Mouse (Mus musculus) heart, adult 2 months (tissue): Measurements from ENCODE around the gene Arhgef26. TPM values are rescaled to one million over a fixed set of nuclear protein-coding genes. Genes with fewer than 3 reads are reported as not detected.

Source experiments
- DNase-seq, 2 experiments: peaks; one replicate each; pipeline ENCODE4 v3.0.0; 2021
- H3K27ac ChIP-seq: fragments of 200-600 bp; 2 replicates; pipeline ENCODE4 v1.8.1; 2022
- H3K27me3 ChIP-seq: fragments of 200-500 bp; 2 replicates; pipeline ENCODE4 v1.6.1; 2012; ENCODE audit warnings: mild to moderate bottlenecking, low read length, inconsistent platforms, mixed read lengths; ENCODE audit not compliant: control insufficient read depth, insufficient read depth
- H3K36me3 ChIP-seq: fragments of 200-500 bp; 2 replicates; pipeline ENCODE4 v1.6.1; 2012; ENCODE audit warnings: low read length, inconsistent platforms; ENCODE audit not compliant: control insufficient read depth, insufficient read depth
- H3K4me1 ChIP-seq: fragments of 200-500 bp; 2 replicates; pipeline ENCODE4 v1.6.1; 2011; ENCODE audit warnings: low read length; ENCODE audit not compliant: control insufficient read depth, insufficient read depth
- H3K4me3 ChIP-seq: fragments of 200-600 bp; 2 replicates; pipeline ENCODE4 v1.8.1; 2022
- H3K79me2 ChIP-seq: fragments of 200-500 bp; replicated peaks from 2 replicates; pipeline ENCODE4 v1.6.1; 2012; ENCODE audit warnings: mild to moderate bottlenecking, inconsistent platforms, low read length, moderate library complexity, mixed read lengths; ENCODE audit not compliant: control insufficient read depth, insufficient read depth
- H3K9ac ChIP-seq: fragments of 200-500 bp; 2 replicates; pipeline ENCODE4 v1.6.1; 2012; ENCODE audit warnings: low read depth, mild to moderate bottlenecking, control low read depth, inconsistent platforms, low read length, mixed read lengths
- CTCF ChIP-seq: fragments of 200-600 bp; IDR thresholded peaks from 2 replicates; pipeline ENCODE4 v1.8.1; 2022; ENCODE audit warnings: antibody characterized with exemption, mild to moderate bottlenecking, moderate library complexity
- EP300 ChIP-seq: fragments of 200-500 bp; IDR thresholded peaks from 2 replicates; pipeline ENCODE4 v1.6.1; 2011; ENCODE audit warnings: low read depth, low read length, control low read depth; ENCODE audit not compliant: insufficient read depth
- POLR2A ChIP-seq: fragments of 200-500 bp; IDR thresholded peaks from 2 replicates; pipeline ENCODE4 v1.6.1; 2011; ENCODE audit warnings: mild to moderate bottlenecking, low read depth, low read length, control low read depth; ENCODE audit not compliant: insufficient read depth
- WGBS: fragments of 180-500 bp; shearing (Covaris S2); methylation state at CpG from one replicate; pipeline ENCODE4 v1.1.7; 2018; 5-methylcytosine and 5-hydroxymethylcytosine counted together
- intact Hi-C: fragments of 180-260 bp; cut with DNase I; formaldehyde crosslinking; loops from one replicate; pipeline ENCODE4 v1.15.1; 2025
- polyA plus RNA-seq: library from polyadenylated mRNA; depleted of rRNA; stranded (reverse); fragments of >200 nt; gene quantifications from 2 replicates; pipeline ENCODE4 v1.2.3, GENCODE M21; 2012
- total RNA-seq, 2 experiments: library from RNA; stranded (reverse); gene quantifications; 2 replicates each; pipeline ENCODE4 v1.2.3; 2021

Arhgef26 gene
- total and polyA plus RNA-seq, 3 experiments: 0.51 to 2.5 (median 2.1) TPM

DNA sequence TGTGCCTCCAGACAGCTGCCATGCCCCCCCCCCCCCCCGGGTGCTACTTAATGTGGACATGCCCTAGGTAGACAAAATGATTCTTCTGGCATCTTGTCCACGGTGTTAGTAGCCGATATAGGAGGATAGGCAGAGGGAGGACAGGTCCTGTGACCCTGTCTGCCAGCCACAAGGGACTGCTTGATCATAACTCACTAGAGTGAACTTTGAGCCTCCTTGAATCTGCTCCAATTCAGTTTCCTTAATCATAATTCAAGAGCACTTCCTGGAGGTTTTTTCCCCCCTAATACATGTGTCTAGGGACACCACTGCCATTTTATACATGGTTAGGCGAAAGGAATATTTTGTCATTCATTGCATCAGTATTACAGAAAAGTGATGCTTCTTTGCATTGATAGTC is 36.2 kb downstream of the Arhgef26 start:
- Histone ChIP-seq H3K27me3 (no peaks in the 10 kb centered on the region), H3K27ac (peak overlapping the region; percentile 61), H3K4me1 (peaks cover 5% of the 10 kb centered on the region), H3K9ac (no peak overlapping the region), H3K36me3 (no peaks in the 10 kb centered on the region), H3K79me2 (no peaks in the 10 kb centered on the region), H3K4me3 (no peak overlapping the region)
- intact Hi-C loops: loop anchor here (2.0 kb wide), 1 partner anchor 36 kb away; the partner anchor contains the start of gene Arhgef26
- 52% methylated on average over 4 of the region's 4 CpGs for WGBS
- TF ChIP-seq CTCF (no peak), POLR2A (no peak), EP300 (no peak)
- DNase-seq: no peak

DNA sequence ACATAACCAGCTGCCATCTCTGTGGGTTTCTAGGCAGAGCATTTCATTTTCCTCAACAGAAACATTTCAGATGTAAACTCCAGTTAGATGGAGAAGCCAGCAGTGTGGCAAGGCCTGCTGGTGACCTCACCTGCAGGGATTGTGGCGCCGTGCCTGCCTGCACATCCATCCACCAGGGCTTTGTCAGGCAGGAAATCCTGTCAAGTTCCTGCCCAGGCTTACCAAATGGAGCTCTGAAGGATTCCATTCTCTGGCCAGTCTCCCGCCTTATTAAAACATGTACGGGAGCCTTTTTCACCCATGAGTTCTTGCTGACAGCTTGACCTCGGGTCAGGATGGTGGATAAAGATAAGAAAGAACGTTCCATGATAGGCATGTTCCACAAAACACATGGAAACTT is 36.7 kb downstream of the Arhgef26 start:
- Histone ChIP-seq H3K4me3 (no peak overlapping the region), H3K36me3 (no peaks in the 10 kb centered on the region), H3K9ac (no peak overlapping the region), H3K4me1 (peaks cover 5% of the 10 kb centered on the region), H3K79me2 (no peaks in the 10 kb centered on the region), H3K27ac (peak overlapping the region; percentile 61), H3K27me3 (no peaks in the 10 kb centered on the region)
- DNase-seq: peak; percentile 52 to 59
- intact Hi-C loops: loop anchor here (2.0 to 5.0 kb wide), 2 partner anchors 36 to 67 kb away; partner anchors contain the start of gene Arhgef26
- no peak for TF ChIP-seq EP300
- no peak for TF ChIP-seq POLR2A
- no peak for TF ChIP-seq CTCF
- whole genome bisulfite sequencing: 18% methylated on average over 6 of the region's 6 CpGs

DNA sequence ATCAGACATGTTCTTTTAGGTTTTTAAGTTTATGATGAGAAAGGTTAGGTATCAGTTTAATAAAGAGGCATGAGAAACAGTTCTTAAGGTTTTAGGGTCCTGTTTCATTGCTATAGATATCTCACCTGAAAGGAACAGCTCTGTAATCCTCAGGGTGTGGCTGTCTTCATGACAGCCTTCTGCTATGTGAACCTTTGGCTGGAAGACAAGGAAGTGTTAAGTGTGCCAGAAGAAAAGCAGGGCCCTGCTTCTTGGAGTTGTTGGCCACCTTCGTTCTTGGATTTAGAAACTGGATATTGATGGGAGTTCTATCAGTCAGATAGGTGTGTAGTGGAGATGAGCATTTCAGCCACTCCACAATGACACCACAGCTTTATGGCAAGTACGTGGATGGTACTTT is 38.6 kb downstream of the Arhgef26 start:
- H3K4me1 ChIP-seq: peaks cover 5% of the 10 kb centered on the region
- H3K9ac ChIP-seq: no peak overlapping the region
- intact Hi-C loops: loop anchor here (5.0 kb wide), 1 partner anchor 66 kb away; no protein-coding TSS in a partner anchor
- DNase-seq: no peak
- H3K27me3 ChIP-seq: no peaks in the 10 kb centered on the region
- no peaks in the 10 kb centered on the region for H3K79me2 ChIP-seq
- TF ChIP-seq POLR2A: no peak
- no peak for TF ChIP-seq EP300
- TF ChIP-seq CTCF: no peak
- H3K27ac ChIP-seq: no peak overlapping the region
- no peaks in the 10 kb centered on the region for H3K36me3 ChIP-seq
- WGBS: 82% methylated on average over 2 of the region's 2 CpGs
- H3K4me3 ChIP-seq: no peak overlapping the region

DNA sequence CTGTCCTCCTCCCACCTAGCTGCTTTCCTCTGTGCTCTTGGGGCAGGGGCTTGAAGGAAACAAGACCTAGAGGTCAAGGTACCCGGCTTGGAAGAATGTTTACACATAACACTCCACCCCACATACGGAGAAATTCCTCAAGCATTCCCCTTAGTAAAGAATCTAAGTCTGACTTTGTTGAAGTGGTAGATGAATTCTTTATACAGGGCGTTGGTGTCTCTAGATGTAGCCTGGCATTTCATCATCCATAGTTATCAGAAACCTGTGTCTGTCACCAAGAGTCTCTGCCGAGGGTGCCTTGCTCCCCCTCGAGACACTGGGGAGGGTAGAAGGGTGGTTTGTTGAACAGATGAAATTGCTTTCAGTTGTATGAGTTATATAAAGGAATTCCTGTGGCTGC is 41.8 kb downstream of the Arhgef26 start:
- H3K27me3 ChIP-seq: no peaks in the 10 kb centered on the region
- 57% methylated on average over 5 of the region's 5 CpGs for WGBS
- TF ChIP-seq POLR2A: no peak
- no peak for TF ChIP-seq CTCF
- TF ChIP-seq EP300: no peak

DNA sequence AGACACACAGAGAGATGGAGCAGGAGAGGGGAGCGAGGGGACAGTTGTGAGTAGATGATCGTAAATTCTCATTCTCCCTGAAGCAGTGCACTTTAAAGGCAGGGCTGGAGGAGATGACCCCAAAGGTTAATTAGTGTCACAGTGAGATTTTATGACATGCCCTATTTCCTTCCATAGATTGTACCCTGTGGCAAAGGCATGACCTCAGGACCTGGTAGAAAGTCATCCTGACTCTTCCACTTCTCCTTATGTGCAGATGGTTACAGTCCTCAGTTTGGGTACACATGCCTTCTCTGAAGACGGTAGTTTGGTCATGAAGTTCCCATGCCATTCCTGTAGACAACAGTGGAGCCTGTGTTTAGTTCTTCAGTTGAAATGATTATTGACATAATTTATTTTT is 42.3 kb downstream of the Arhgef26 start:
- H3K9ac ChIP-seq: no peak overlapping the region
- WGBS: 92% methylated on average over 3 of the region's 3 CpGs

More for the DNA sequence above, 41.8 kb downstream of the Arhgef26 start:
- H3K4me1 ChIP-seq: peaks cover 3% of the 10 kb centered on the region
- intact Hi-C loops: loop anchor here (5.0 kb wide), 1 partner anchor 62 kb away; no protein-coding TSS in a partner anchor
- no peaks in the 10 kb centered on the region for H3K79me2 ChIP-seq
- H3K27ac ChIP-seq: no peak overlapping the region
- H3K9ac ChIP-seq: no peak overlapping the region
- H3K36me3 ChIP-seq: no peaks in the 10 kb centered on the region
- H3K4me3 ChIP-seq: no peak overlapping the region
- DNase-seq: no peak

DNA sequence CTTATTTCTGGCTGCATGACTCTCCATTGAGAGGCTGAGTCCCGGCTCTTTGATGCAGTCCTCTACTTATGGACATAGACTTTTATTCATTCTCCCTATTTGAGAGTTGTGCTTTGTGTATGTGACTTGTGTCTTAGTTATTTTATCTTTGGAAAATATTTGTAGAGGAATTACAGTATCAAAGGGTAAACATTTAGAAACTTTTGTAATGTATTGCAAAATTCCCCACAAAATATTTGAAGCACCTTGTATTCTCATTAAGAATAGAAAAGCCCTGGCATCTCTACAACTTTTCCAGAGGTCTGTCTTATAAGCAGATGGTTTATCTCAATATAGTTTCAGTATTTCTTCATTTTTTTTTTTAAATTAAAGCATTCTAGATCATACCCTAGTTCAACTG is 44.7 kb downstream of the Arhgef26 start:
- Histone ChIP-seq H3K27me3 (no peaks in the 10 kb centered on the region), H3K79me2 (no peaks in the 10 kb centered on the region)
- WGBS: 74% methylated on average over 1 of the region's 1 CpGs

More for the DNA sequence above, 42.3 kb downstream of the Arhgef26 start:
- Histone ChIP-seq H3K27me3 (no peaks in the 10 kb centered on the region), H3K79me2 (no peaks in the 10 kb centered on the region), H3K4me1 (peaks cover 2% of the 10 kb centered on the region; the same call in 1 of the 2 replicates), H3K36me3 (no peaks in the 10 kb centered on the region), H3K4me3 (no peak overlapping the region), H3K27ac (no peak overlapping the region)
- DNase-seq: no peak
- TF ChIP-seq EP300: no peak
- no peak for TF ChIP-seq CTCF
- no peak for TF ChIP-seq POLR2A
- intact Hi-C loops: no loop called here

More for the DNA sequence above, 44.7 kb downstream of the Arhgef26 start:
- no peak for DNase-seq
- Histone ChIP-seq H3K4me1 (no peaks in the 10 kb centered on the region), H3K9ac (no peak overlapping the region), H3K4me3 (no peak overlapping the region), H3K36me3 (no peaks in the 10 kb centered on the region), H3K27ac (no peak overlapping the region)
- intact Hi-C loops: no loop called here
- TF ChIP-seq POLR2A: no peak
- TF ChIP-seq CTCF: no peak
- TF ChIP-seq EP300: no peak
